Mouse (Mus musculus): ENCODE data around the gene Vmn1r176.
"Not testable (repeated sequence)": the region's sequence is repeated elsewhere in the genome, so short reads cannot be mapped to it uniquely, and the experiment has no call there.

The Vmn1r176 gene

GRCm38 (mm10) chr7:23837272-23837671 is at the start of gene Vmn1r176:
Gene Vmn1r176 (minus strand): TSS chr7:23837372.
- not testable (repeated sequence) for DNase-seq

- not testable (repeated sequence) for DNase-seq
Measured at GRCm38 (mm10) chr7:23876918-23877317, 39.7 kb upstream of the Vmn1r176 start.

GRCm38 (mm10) chr7:23866349-23866748 is 29.2 kb upstream of the Vmn1r176 start, which contains the start of gene Vmn1r177:
Gene Vmn1r177 (minus strand): TSS chr7:23866449.
- not testable (repeated sequence) for DNase-seq

GRCm38 (mm10) chr7:23810543-23810942 is 26.6 kb downstream of the Vmn1r176 start, which contains the start of gene Vmn1r175:
Gene Vmn1r175 (minus strand): TSS chr7:23810643.
- DNase-seq = not testable (repeated sequence)

GRCm38 (mm10) chr7:23784526-23784925 is 52.6 kb downstream of the Vmn1r176 start:
- no peak for DNase-seq

Data from right cerebral cortex, postnatal 4 days (tissue).